Mouse (Mus musculus): ENCODE measurements around the gene Glb1. TPM values are rescaled to one million over a fixed set of nuclear protein-coding genes. Genes with fewer than 3 reads are reported as not detected.
A peak's percentile ranks its signal among the peaks of the same experiment; 100 is the strongest.
"Not testable (repeated sequence)": the region's sequence is repeated elsewhere in the genome, so short reads cannot be mapped to it uniquely, and the experiment has no call there.

Gene Glb1
- polyA plus RNA-seq, 1 experiment from 2014 or later, result 37.3 TPM

DNA sequence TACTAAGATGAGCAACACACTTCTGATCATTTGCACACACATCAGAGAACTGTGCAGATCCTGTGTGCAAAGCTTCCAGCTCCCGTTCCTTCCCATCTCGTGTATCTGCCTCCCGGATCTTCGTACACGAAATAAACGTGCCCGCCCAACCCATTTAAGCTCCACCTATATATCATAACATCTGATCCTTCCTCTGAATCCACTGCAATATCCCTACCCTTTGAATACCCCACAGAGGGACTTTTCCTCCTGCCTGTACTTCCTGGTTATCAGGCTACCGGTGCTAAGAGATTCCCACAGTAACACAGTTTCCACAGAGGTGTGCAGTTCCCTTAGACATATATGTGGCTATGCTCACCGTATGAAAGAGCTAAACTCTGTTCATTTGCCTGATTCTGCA is 103.9 kb downstream of the Glb1 start, which contains the start of gene Ccr4:
Gene Ccr4 (minus strand): TSS at position 101 of the 400 bp plus-strand sequence.
- WGBS, result 77% methylated on average over 9 of the region's 9 CpGs
- H3K4me1 ChIP-seq, result 0 out of 2 replicates have a peak, but pooled peaks cover 3% of the 10 kb centered on the region
- H3K9ac ChIP-seq, result no peak within 1 kb of the TSS
- no peaks in the 10 kb centered on the region for H3K36me3 ChIP-seq
- no peak for ATAC-seq (ENCODE audit: insufficient number of reproducible peaks, low FRiP score, low TSS enrichment, low read depth)
- no peak within 1 kb of the TSS for H3K27ac ChIP-seq (replicated peaks)
- H3K9me3 ChIP-seq (replicated peaks), result no peaks in the 10 kb centered on the region
- H3K4me3 ChIP-seq (replicated peaks), result no peak within 1 kb of the TSS
- H3K27me3 ChIP-seq, result peaks cover 3% of the 10 kb centered on the region; the same call in 1 of the 2 replicates
- no peak within 1 kb of the TSS for H3K4me2 ChIP-seq (replicated peaks)

DNA sequence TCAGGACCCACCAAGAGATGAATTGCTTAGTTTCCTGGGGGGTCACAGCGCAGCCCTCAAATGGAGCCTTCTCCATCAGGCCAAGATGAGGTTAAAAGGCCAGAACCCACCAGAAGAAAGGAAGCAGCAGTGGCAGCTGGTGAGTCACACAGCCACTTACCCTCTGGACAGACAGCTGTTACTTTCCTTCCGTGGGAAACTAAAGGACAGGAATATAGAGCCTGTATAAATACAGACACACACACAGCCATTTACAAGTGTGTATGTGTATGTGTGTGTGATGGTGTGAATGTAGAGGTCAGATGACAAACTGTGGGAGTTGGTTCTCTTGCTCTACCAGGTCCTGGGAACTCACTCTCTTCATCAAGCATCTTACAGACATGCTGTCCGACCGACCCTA is 105.7 kb downstream of the Glb1 start:
- WGBS, result 75% methylated on average over 4 of the region's 4 CpGs
- H3K4me2 ChIP-seq (replicated peaks), result no peak overlapping the region
- no peaks in the 10 kb centered on the region for H3K27me3 ChIP-seq
- no peaks in the 10 kb centered on the region for H3K4me1 ChIP-seq
- H3K9me3 ChIP-seq (replicated peaks), result no peaks in the 10 kb centered on the region
- H3K9ac ChIP-seq, result no peak overlapping the region
- H3K36me3 ChIP-seq, result no peaks in the 10 kb centered on the region
- ATAC-seq (ENCODE audit: insufficient number of reproducible peaks, low FRiP score, low TSS enrichment, low read depth), result no peak
- no peak overlapping the region for H3K4me3 ChIP-seq (replicated peaks)
- H3K27ac ChIP-seq (replicated peaks), result no peak overlapping the region

DNA sequence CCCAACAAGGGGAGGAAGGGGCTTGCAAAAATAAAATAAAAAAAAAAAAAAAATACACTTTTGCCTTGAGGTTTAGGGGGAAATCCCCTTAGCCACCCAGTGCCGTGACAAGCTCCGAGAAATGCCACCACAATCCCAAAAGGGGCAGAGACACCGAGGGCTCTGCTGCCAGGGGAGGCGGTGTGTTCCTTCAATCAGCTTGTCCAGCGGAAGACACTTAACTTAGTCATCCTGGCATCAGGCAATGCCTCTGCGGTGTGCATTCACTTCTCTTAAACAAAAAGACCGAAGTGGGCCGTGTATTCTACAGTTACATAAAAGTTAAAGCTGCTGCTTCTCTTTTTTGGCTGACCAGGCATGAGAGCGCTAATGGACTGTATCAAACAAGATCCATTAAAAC is 106.5 kb downstream of the Glb1 start:
- Histone ChIP-seq H3K4me3 (replicated peaks) (no peak overlapping the region), H3K27ac (replicated peaks) (no peak overlapping the region), H3K9ac (no peak overlapping the region), H3K4me1 (no peaks in the 10 kb centered on the region), H3K36me3 (no peaks in the 10 kb centered on the region), H3K9me3 (replicated peaks) (0 out of 2 replicates have a peak, but pooled peaks cover under 1% of the 10 kb centered on the region), H3K27me3 (no peaks in the 10 kb centered on the region), H3K4me2 (replicated peaks) (no peak overlapping the region)
- ATAC-seq (ENCODE audit: insufficient number of reproducible peaks, low FRiP score, low TSS enrichment, low read depth), result no peak
- WGBS, result 81% methylated on average over 9 of the region's 9 CpGs

DNA sequence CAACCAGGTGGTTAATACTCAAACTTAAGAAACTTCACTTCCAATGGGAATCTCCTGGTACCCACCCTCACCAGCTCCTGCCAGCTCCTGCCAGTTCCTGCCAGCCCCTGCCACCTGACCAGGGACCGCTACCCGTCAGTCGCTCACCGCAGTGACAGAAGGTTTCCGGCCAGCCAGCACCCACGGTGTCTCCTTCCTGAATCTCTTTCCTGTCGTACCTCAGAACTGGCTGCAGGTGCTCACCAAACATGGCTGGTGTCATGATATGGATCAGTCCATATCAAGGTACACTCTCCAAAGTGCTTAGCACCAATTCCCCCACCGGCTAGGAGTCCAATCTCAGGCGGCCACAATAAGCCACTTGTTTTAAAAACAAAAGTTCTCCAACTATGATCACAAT is 108.9 kb downstream of the Glb1 start:
- ATAC-seq (ENCODE audit: insufficient number of reproducible peaks, low FRiP score, low TSS enrichment, low read depth), result no peak
- H3K9me3 ChIP-seq (replicated peaks), result peaks cover 16% of the 10 kb centered on the region
- no peaks in the 10 kb centered on the region for H3K4me1 ChIP-seq
- 89% methylated on average over 9 of the region's 9 CpGs for WGBS
- no peak overlapping the region for H3K9ac ChIP-seq
- peaks cover 9% of the 10 kb centered on the region; the same call in 1 of the 2 replicates for H3K36me3 ChIP-seq
- H3K27me3 ChIP-seq, result no peaks in the 10 kb centered on the region
- H3K4me3 ChIP-seq (replicated peaks), result no peak overlapping the region
- H3K4me2 ChIP-seq (replicated peaks), result no peak overlapping the region
- H3K27ac ChIP-seq (replicated peaks), result no peak overlapping the region

DNA sequence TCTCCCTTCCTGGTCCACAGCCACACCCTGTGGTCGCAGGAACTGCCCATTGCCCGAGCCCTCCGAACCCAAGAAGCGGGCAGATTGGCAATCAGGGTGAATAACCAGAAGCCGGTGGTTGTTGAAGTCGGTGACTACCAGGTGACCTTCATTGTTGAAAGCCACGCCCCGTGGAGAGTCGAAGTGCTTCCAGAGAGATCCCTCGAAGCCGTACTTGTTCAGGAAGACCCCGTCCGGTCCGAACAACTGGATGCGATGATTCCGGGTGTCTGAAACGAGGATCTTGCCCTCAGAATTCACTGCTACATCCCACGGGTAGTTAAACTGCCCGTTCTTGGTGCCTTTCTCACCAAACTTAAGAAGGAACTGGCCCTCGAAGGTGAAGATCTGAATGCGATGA is 112.0 kb downstream of the Glb1 start:
- H3K36me3 ChIP-seq, result peaks cover 9% of the 10 kb centered on the region; the same call in 1 of the 2 replicates
- no peak overlapping the region for H3K27ac ChIP-seq (replicated peaks)
- peaks cover 16% of the 10 kb centered on the region for H3K9me3 ChIP-seq (replicated peaks)
- peaks cover 13% of the 10 kb centered on the region for H3K4me1 ChIP-seq
- no peaks in the 10 kb centered on the region for H3K27me3 ChIP-seq
- ATAC-seq (ENCODE audit: insufficient number of reproducible peaks, low FRiP score, low TSS enrichment, low read depth), result no peak
- WGBS, result 95% methylated on average over 21 of the region's 21 CpGs
- no peak overlapping the region for H3K4me3 ChIP-seq (replicated peaks)
- no peak overlapping the region for H3K4me2 ChIP-seq (replicated peaks)
- H3K9ac ChIP-seq, result no peak overlapping the region

DNA sequence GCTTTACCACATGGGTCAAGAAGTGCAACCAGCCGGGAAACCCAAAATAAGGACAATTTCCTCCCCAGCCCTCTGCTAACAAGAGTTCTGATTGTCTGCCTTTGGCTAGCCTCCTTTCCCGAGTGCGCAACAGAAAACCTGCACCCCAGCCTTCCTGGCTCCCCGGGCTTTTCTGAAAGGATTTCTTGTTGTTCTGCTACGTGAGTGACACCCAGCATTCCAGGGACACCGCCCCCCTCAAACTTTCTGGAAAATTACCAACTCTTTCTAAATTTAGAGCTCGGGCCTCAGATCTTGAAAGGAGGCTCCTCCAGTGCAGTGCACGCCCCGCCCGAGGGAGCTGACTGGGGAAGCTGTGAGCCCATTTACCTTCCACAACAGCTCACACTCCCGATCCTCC is 114.5 kb downstream of the Glb1 start, which contains the start of gene C130032M10Rik:
Gene C130032M10Rik (plus strand): TSS at position 334 of the 400 bp plus-strand sequence.
- Histone ChIP-seq H3K27ac (replicated peaks) (peak within 1 kb of the TSS; percentile 12), H3K36me3 (peaks cover 9% of the 10 kb centered on the region; the same call in 1 of the 2 replicates), H3K4me3 (replicated peaks) (no peak within 1 kb of the TSS), H3K9me3 (replicated peaks) (peaks cover 16% of the 10 kb centered on the region), H3K4me1 (peaks cover 13% of the 10 kb centered on the region), H3K27me3 (no peaks in the 10 kb centered on the region), H3K9ac (no peak within 1 kb of the TSS), H3K4me2 (replicated peaks) (0 out of 2 replicates have a peak within 1 kb of the TSS, but pooled peaks have one; percentile 12)
- ATAC-seq (ENCODE audit: insufficient number of reproducible peaks, low FRiP score, low TSS enrichment, low read depth), result peak; percentile 25; the same call in 1 of the 2 replicates
- WGBS, result 46% methylated on average over 11 of the region's 11 CpGs

DNA sequence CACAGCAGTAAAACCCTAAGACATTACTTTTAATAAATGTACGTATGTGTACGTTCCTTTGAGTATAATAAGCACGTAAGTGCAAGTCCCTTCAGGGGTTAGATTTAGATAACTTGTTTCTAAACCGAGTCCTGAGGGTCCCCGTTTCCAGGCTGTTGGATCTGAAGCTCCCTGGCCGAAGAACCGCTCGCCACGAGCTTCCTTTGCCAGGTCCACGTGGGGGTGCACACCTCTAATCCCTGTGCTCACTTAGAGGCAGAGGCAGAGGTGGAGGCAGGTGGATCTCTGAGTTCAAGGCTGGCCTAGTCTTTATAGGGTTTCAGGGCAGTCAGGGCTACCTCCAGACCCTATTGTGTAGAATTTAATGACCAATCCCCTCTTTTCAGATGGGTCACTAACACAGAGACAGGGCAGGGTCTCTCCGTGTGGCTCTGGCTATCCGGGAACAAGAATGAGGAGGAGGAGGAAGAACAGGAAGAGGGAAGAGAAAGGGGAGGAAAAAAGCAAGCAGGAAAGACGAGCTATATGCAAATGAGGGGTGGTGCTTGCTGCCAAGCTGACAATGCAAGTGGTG is 117.1 kb downstream of the Glb1 start:
- Histone ChIP-seq H3K27me3 (no peaks in the 10 kb centered on the region), H3K9ac (no peak overlapping the region), H3K4me3 (replicated peaks) (no peak overlapping the region), H3K27ac (replicated peaks) (no peak overlapping the region), H3K4me2 (replicated peaks) (no peak overlapping the region), H3K36me3 (peaks cover 9% of the 10 kb centered on the region; the same call in 1 of the 2 replicates), H3K9me3 (replicated peaks) (peaks cover 10% of the 10 kb centered on the region), H3K4me1 (peaks cover 13% of the 10 kb centered on the region)
- 70% methylated on average over 13 of the region's 13 CpGs for WGBS
- ATAC-seq (ENCODE audit: insufficient number of reproducible peaks, low FRiP score, low TSS enrichment, low read depth), result no peak

DNA sequence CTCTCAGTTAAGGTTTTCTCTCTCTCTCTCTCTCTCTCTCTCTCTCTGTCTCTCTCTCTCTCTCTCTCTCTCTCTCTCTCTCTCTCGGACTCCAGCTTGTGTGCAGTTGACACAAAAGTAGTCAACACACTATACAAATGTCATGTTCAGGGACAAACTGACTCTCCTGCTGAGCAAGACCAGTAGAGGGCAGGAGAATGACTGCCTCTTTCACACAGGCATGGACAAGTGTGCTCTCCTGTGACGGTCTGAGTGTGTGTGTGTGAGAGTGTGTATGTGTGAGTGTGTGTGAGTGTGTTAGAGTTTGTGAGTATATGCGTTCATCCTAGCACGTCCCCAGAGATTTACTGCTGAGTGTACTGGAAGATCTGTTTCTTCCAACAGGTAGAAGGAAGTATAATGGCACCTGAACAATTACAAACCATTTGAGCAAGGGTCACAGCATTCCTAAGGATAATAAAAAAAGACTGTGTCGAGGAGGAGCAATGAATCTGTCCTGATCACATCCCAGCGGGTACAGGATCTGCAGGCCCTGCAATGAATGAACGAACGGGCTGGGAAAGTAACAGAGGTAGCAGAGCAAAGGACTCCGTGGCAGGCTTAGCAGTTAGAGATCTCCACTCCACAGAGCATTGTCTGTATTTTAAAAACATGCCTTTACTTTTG is 118.1 kb downstream of the Glb1 start:
- H3K4me3 ChIP-seq (replicated peaks), result no peak overlapping the region
- 67% methylated on average over 9 of the region's 9 CpGs for WGBS
- no peak overlapping the region for H3K9ac ChIP-seq
- peaks cover under 1% of the 10 kb centered on the region; the same call in 1 of the 2 replicates for H3K9me3 ChIP-seq (replicated peaks)
- H3K4me2 ChIP-seq (replicated peaks), result no peak overlapping the region
- no peak for ATAC-seq (ENCODE audit: insufficient number of reproducible peaks, low FRiP score, low TSS enrichment, low read depth)
- H3K4me1 ChIP-seq, result peaks cover 13% of the 10 kb centered on the region
- H3K27ac ChIP-seq (replicated peaks), result no peak overlapping the region
- H3K27me3 ChIP-seq, result no peaks in the 10 kb centered on the region
- H3K36me3 ChIP-seq, result 0 out of 2 replicates have a peak, but pooled peaks cover under 1% of the 10 kb centered on the region

DNA sequence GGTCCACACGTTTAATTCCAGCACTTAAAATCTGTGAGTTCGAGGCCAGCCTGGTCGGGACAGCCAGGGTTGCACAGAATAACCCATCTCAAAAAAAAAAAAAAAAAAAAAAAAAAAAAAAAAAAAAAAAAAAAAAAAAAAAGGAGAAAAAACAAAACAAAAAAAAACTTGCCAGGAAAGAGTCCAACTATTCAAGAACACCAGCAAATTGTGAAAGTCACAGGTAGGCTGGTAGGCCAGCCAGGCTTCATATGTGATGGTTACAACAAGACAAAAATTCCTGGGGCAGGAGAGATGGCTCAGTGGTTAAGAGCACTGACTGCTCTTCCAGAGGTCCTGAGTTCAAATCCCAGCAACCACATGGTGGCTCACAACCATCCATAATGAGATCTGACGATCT is 119.7 kb downstream of the Glb1 start:
- H3K27ac ChIP-seq (replicated peaks); H3K27me3 ChIP-seq; ATAC-seq (ENCODE audit: insufficient number of reproducible peaks, low FRiP score, low TSS enrichment, low read depth); H3K9me3 ChIP-seq (replicated peaks); H3K4me3 ChIP-seq (replicated peaks); H3K4me2 ChIP-seq (replicated peaks); H3K36me3 ChIP-seq; H3K9ac ChIP-seq; H3K4me1 ChIP-seq: not testable (repeated sequence)
- WGBS, result 66% methylated on average over 4 of the region's 4 CpGs

DNA sequence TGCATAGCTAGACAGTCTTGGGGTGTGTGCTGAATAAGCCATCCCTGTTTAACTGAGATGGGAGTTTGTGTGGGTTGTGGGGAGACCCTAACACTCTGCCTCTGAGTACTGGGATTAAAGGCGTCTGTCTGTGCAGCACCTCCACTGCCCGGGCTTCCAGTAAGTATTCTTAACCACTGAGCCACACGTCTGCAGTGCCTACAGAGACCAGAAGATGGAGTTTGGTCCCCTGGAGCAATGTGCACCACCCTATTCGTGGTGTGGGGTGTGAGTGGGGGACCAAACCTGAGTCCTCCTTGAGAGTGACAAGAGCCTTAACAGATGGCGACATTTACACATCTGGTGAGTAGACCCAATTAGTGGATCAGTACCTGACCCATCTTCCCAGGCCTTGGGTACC is 121.2 kb downstream of the Glb1 start:
- H3K9me3 ChIP-seq (replicated peaks), result no peaks in the 10 kb centered on the region
- no peak overlapping the region for H3K27ac ChIP-seq (replicated peaks)
- no peaks in the 10 kb centered on the region for H3K36me3 ChIP-seq
- H3K27me3 ChIP-seq, result no peaks in the 10 kb centered on the region
- no peak for ATAC-seq (ENCODE audit: insufficient number of reproducible peaks, low FRiP score, low TSS enrichment, low read depth)
- H3K9ac ChIP-seq, result no peak overlapping the region
- H3K4me3 ChIP-seq (replicated peaks), result no peak overlapping the region
- WGBS, result 57% methylated on average over 5 of the region's 5 CpGs
- peaks cover 15% of the 10 kb centered on the region for H3K4me1 ChIP-seq
- no peak overlapping the region for H3K4me2 ChIP-seq (replicated peaks)

DNA sequence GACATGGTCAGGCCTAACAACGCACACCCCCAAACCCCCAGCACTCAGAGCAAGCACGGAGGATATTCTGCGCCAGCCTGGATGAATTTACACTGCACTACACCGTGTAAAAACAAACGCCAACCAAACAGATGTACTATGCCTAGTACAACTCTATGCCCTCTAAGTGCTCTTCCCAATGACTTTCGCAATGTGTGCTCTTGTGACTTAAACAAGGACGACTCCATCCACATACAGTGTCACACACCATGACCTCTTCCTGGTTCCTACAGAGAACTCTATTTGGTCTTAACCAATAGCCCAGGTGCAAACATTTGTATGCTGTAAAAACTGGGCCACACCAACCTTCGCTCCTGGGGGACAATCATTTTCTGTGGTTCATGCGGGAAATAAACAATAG is 121.6 kb downstream of the Glb1 start:
- Histone ChIP-seq H3K9ac (no peak overlapping the region), H3K27me3 (no peaks in the 10 kb centered on the region), H3K4me3 (replicated peaks) (no peak overlapping the region), H3K36me3 (no peaks in the 10 kb centered on the region), H3K9me3 (replicated peaks) (no peaks in the 10 kb centered on the region), H3K4me1 (peaks cover 17% of the 10 kb centered on the region), H3K27ac (replicated peaks) (no peak overlapping the region), H3K4me2 (replicated peaks) (no peak overlapping the region)
- 84% methylated on average over 9 of the region's 9 CpGs for WGBS
- ATAC-seq (ENCODE audit: insufficient number of reproducible peaks, low FRiP score, low TSS enrichment, low read depth), result no peak
